Mouse (Mus musculus) G1E (cell line): Measurements from ENCODE around the gene Rps10.

Experiments used
- CTCF ChIP-seq: IDR thresholded peaks from 2 replicates; pipeline ENCODE4 v1.5.1; 2012; ENCODE audit warnings: low read depth, low read length, inconsistent platforms, mixed read lengths
- GATA1 ChIP-seq: IDR thresholded peaks from 2 replicates; pipeline ENCODE4 v1.6.1; 2012; ENCODE audit warnings: borderline replicate concordance, low read length, inconsistent platforms, mixed read lengths
- POLR2AphosphoS5 ChIP-seq: IDR thresholded peaks from 2 replicates; pipeline ENCODE4 v1.6.1; 2012; ENCODE audit warnings: low read depth, low read length, inconsistent platforms; ENCODE audit not compliant: insufficient replicate concordance

DNA sequence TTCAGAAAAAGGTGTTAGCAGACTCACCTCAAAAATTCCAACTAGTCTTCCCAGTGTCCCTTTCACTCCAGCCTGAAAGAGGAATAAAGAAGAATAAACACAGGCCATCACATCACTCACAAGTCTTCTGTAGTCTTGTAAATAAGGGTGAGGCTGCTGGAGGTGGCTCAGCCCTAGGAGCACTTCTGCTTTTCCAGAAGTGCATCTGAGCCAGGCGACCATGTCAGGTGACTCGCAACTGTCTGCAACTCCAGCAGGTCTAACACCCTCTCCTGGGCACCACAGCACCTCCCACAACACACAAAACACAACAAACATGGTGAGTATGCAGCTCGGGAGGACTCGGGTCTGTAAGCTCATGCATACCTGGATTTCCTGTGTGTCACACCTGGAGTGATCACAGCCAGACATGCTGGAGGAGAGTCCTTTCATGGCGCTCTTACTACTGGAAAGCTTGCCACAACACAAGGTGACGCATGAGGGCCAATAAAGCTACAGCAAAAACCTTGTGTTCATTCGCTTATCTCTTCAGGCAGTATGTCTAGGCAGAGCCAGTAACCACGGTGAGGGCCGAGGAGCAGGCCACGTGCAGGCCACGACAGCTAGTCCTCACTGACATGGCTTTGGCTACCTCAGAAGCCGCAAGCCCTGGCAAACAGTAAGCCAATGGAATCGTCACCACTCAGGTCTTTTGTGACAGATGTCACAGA, 53.1 kb downstream of the Rps10 start:
- TF ChIP-seq POLR2AphosphoS5 (no peak), CTCF (no peak), GATA1 (no peak)
